Mouse (Mus musculus) bone marrow macrophage, adult 2 months (primary cell): ENCODE data around the gene Pbx1. TPM values are rescaled to one million over a fixed set of nuclear protein-coding genes. Genes with fewer than 3 reads are reported as not detected.

Source experiments
- H3K27ac ChIP-seq: 2 replicates; pipeline ENCODE4 v1.5.1; 2012; ENCODE audit warnings: low read depth, low read length; ENCODE audit not compliant: insufficient read depth
- H3K4me1 ChIP-seq: 2 replicates; pipeline ENCODE4 v1.6.1; 2012; ENCODE audit warnings: low read length; ENCODE audit not compliant: control insufficient read depth, insufficient read depth
- H3K4me3 ChIP-seq: 2 replicates; pipeline ENCODE4 v1.5.1; 2012; ENCODE audit warnings: mild to moderate bottlenecking, low read length, moderate library complexity; ENCODE audit not compliant: insufficient read depth
- CTCF ChIP-seq: IDR thresholded peaks from 2 replicates; pipeline ENCODE4 v1.5.1; 2012; ENCODE audit warnings: low read depth, mild to moderate bottlenecking, low read length, moderate library complexity
- POLR2A ChIP-seq: IDR thresholded peaks from 2 replicates; pipeline ENCODE4 v1.6.1; 2012; ENCODE audit warnings: mild to moderate bottlenecking, low read depth, low read length, borderline replicate concordance
- polyA plus RNA-seq: library from polyadenylated mRNA; stranded (reverse); fragments of >200 nt; gene quantifications from 2 replicates; pipeline ENCODE4 v1.2.4, GENCODE M21; 2012; ENCODE audit not compliant: missing spikeins, insufficient read depth, insufficient read length

Pbx1 gene
- polyA plus RNA-seq, 1 experiment: 7.1 TPM

DNA sequence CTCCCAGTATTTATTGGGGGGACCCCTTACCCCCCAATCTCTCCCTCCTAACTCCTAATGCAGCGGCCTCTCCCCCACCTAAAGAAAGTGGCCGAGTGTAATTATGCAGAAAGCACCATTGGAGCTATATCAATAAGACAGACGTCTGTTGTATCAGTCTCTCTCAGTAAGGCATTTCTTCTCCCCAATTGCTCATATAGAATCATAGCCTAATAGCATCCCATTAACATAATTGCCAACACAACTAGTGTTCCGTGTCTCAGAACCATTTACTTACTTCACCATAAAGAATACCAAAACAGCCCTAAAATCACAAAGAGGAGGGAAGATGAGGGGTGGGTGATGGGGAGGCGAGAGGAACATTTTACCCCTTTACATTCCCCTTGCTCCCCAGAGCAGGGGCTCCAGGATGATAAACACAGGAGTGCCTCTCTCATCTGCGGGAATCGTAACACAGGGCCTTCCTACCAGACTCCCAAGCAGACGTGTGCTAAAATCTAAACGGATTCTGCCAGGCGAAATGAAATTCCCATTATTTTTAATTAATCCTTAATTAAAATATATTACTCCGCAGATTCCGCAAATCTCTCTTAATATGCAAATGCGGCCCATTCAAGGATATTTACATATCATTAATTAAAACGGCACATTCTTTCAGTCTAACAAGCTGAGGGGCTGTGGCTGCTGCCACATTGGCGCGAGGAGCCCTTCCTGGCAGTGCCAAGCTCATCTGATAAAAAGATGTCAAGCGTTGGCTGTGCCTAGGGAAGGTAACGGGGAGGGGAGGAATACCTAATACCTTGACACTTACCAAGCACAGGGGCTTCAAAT, 104.5 kb downstream of the Pbx1 start:
- no peaks in the 10 kb centered on the region for H3K4me1 ChIP-seq
- H3K27ac ChIP-seq: no peak overlapping the region
- no peak overlapping the region for H3K4me3 ChIP-seq
- TF ChIP-seq POLR2A (no peak), CTCF (no peak)

DNA sequence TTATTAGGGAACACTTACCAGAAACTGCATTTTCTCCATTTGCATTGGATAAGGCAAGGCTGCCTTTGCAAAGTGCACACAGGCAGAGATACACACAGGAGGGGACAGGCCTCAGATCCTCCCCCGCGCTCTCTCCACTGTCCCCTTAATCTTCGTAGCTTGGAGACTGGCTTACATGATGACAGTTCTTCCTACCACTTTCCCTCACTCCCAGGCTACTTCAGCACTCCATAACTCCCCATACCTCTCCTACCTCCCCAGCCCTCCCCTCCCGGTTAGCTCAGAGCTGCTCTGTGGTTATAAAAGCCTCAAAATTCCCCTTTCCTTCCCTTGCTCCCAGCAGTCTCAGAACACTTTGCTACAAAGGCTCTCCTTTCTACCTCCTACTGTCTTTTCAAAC, 106.3 kb downstream of the Pbx1 start:
- Histone ChIP-seq H3K4me3 (no peak overlapping the region), H3K27ac (no peak overlapping the region), H3K4me1 (no peaks in the 10 kb centered on the region)
- no peak for TF ChIP-seq CTCF
- TF ChIP-seq POLR2A: no peak

DNA sequence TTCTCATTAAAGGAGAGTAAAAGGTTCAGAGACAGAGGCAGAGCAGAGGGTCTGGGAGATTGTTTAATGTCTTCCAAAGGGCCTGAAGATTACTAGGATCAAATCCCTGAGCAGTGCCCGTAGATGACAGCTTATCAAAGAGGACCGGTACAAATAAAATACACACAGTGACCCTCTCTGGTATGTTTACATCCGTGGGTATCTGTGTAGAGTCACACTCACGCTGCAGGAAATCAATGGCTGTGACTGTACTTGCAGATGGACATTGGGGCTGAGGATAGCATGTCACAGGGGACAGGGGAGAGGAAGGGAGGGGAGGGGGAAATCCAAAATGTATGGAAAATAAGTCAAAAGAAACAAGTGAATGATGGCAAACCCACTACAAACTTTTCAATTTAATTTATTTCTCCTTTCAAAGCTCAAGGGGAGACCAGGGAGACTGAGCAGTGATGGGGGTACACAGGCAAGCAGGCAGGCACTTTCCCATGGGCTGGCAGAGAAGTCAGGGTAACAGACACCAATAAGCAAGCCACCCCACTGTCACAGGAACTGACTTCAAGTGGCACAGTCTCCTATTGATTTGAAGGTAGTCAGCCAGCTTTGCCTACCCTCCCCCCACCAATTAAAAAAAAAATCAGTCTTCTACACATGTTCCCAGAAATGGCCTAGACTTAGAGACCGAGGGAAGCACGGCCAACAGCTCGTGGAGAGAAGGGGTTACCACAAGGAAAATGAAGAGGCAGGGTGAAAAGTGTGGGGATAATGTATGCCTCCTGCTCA, 107.6 kb downstream of the Pbx1 start:
- Histone ChIP-seq H3K4me3 (no peak overlapping the region), H3K27ac (no peak overlapping the region), H3K4me1 (no peaks in the 10 kb centered on the region)
- TF ChIP-seq POLR2A (no peak), CTCF (no peak)

DNA sequence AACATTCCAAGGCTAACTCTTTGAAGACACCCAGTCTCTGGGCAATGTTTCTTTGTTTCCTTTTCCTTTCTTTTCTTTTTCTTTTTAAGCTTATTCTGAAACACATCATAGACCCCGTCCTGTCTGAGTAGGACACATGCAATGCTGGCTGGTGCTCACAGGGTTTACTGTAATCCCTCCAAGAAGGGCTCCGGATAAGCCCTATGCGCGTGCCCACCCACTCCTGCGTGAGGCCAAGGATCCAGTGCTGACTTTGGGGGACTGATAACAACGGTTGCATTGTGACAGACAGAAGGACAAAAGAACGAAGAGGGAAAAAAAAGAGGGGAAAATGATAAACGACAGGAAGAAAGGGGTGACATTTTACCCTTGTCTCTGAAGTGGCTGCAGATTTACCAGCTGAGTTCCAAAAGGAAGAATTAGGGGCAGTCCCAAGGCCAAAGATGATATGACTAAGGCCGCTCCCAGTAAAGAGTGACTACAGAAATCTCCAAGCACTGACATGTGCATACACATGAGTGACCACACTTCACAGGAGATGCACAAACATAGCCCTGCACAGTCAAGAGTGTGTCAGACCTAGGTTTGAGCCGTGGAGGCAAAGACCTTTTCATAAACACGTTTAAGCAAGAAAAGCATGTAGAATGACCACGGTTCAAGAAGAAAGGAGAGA, 108.5 kb downstream of the Pbx1 start:
- H3K4me3 ChIP-seq: no peak overlapping the region
- no peaks in the 10 kb centered on the region for H3K4me1 ChIP-seq
- H3K27ac ChIP-seq: no peak overlapping the region
- TF ChIP-seq CTCF (no peak), POLR2A (no peak)

DNA sequence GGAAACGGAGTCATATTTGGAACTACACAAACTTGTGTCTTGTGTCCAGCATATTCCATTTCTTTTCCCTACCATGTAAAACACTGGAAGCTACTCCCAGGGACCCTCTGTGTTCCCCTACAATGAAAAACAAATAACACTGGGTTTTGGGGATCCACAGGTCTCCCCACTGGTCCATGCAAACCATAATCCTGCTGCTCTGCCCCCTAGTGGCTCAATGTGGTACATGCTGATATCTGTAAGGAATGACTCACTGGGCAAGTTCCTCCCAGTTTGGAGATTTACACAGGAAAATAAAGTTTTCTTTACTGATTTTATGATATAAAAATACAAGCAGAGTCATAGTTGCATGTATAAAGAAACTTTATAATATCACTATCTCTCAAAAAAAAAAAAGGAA, 109.2 kb downstream of the Pbx1 start:
- Histone ChIP-seq H3K27ac (no peak overlapping the region), H3K4me1 (no peaks in the 10 kb centered on the region), H3K4me3 (no peak overlapping the region)
- TF ChIP-seq CTCF (no peak), POLR2A (no peak)

DNA sequence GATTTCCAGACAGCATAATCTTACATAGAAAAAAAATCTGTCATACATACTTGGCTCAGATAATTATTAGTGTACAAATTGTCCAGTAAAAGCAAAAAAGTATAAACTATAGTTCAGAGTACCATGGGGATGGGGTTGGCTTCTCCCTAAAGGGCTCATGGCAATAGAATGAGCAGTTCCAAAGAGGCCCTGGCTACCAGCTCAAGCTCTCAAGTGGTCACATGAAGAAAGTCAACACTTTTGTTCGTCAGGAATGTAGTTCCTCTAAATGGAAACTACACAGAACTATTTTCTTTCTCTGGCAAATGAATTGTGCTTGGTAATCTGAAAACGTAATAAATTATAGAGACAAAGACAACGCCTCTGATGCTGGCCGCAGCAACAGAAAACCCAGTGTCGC, 112.4 kb downstream of the Pbx1 start:
- TF ChIP-seq CTCF (no peak), POLR2A (no peak)

DNA sequence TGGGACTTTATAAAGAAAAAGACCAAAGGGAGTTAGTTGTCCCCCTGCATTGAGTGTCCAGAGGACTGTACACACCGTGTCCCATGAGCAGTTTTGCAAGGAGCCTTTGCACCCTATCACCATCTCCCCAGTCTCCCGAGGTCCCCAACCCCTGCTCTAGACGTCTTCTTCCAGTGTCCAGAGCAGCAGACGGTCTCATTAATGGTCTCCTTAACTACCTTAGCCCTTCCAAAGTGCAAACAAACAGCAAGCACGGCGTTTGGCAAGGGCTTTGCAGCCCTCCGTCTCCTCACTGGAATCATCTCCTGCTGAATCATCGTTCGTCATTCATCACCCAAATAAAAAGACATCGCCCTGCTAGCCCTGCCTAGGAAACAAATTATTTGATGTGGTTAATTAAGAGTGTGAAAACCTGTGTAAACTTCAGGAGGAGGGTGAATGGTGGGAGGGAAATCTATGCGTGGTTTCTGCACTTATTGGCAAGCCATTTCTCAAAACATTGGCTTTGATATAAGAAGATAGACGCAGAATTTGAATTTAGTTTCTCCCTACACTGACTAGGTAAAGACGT, 113.1 kb downstream of the Pbx1 start:
- H3K4me1 ChIP-seq: no peaks in the 10 kb centered on the region
- no peak overlapping the region for H3K27ac ChIP-seq
- TF ChIP-seq CTCF: no peak
- H3K4me3 ChIP-seq: no peak overlapping the region

More for the DNA sequence above, 112.4 kb downstream of the Pbx1 start:
- Histone ChIP-seq H3K27ac (no peak overlapping the region), H3K4me3 (no peak overlapping the region), H3K4me1 (no peaks in the 10 kb centered on the region)

DNA sequence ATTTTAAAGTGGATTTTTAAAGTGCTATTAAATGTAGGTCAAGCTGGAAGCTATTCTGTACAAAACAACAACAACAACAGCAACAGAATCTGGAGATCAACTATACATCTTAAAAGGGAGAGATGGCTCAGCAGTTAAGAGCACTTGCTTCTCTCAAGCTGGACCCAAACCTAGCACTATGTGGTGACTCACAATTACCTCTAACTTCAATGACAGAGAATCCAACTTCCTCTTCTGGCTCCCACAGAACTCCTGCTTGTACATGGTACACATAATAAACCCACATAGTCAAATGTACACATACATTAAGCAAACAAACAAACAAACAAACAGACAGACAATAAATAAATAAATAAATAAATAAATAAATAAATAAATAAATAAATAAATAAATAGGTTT, 118.3 kb downstream of the Pbx1 start:
- Histone ChIP-seq H3K4me1 (no peaks in the 10 kb centered on the region), H3K27ac (no peak overlapping the region), H3K4me3 (no peak overlapping the region)
- TF ChIP-seq CTCF (no peak), POLR2A (no peak)

DNA sequence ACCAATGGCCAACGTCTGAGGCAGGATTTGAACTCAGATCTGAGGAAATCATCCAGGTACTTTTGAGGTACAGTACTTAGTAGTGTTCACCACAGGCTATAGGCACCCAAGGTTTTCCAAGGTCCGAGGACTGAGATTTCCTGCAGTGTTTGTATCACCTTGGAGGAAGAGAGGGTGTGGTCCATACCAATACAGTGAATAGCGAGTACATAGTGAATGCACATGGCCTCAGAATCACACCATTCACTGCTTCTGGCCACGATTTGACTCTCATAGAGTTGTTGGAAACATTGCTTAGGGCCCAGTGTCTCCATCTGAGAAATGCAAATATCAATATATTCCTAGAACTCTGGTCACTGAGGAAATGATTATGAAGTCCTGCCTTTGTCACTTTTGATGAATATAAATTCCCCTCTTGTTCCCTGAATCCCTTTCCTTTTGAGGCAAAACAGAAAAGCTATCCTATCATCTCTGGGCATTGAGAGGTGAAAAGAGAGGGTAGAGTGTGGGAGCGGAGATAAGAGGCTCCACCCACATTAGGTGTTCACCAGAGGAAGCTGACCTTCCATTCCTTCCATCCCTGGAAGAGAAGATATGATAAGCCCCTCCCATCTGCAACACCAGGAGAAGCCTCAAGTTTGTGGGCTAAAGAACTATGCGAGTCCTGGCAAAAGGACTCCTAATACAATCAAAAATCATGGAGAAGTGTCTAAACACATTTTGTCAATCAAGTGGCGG, 119.2 kb downstream of the Pbx1 start:
- H3K4me1 ChIP-seq: no peaks in the 10 kb centered on the region
- TF ChIP-seq CTCF (no peak), POLR2A (no peak)
- no peak overlapping the region for H3K4me3 ChIP-seq
- H3K27ac ChIP-seq: no peak overlapping the region
